Mouse (Mus musculus): ENCODE measurements around the gene Exoc6b.
"Not testable (repeated sequence)": the region's sequence is repeated elsewhere in the genome, so short reads cannot be mapped to it uniquely, and the experiment has no call there.

The Exoc6b gene

GRCm38 (mm10) chr6:85069023-85069985, at the start of gene Exoc6b:
Gene Exoc6b, minus strand, starts transcription at chr6:85069513.
- peak; percentile 81 for DNase-seq

- peak; percentile 34 for DNase-seq
Observed at GRCm38 (mm10) chr6:85117545-85118511, 48.5 kb upstream of the Exoc6b start.

GRCm38 (mm10) chr6:85105033-85105615, 35.8 kb upstream of the Exoc6b start:
- no peak for DNase-seq

- DNase-seq: no peak
Observed at GRCm38 (mm10) chr6:85103321-85103720, 34.0 kb upstream of the Exoc6b start.

- no peak for DNase-seq
Observed at GRCm38 (mm10) chr6:85096441-85096840, 27.1 kb upstream of the Exoc6b start.

- no peak for DNase-seq
Observed at GRCm38 (mm10) chr6:85087425-85087824, 18.1 kb upstream of the Exoc6b start.

- no peak for DNase-seq
Observed at GRCm38 (mm10) chr6:85086645-85087044, 17.3 kb upstream of the Exoc6b start.

- not testable (repeated sequence) for DNase-seq
Observed at GRCm38 (mm10) chr6:85076179-85076720, 6.9 kb upstream of the Exoc6b start.

GRCm38 (mm10) chr6:85074996-85075395, 5.7 kb upstream of the Exoc6b start:
- DNase-seq: no peak

GRCm38 (mm10) chr6:85068322-85069022, 841 bp downstream of the Exoc6b start:
- peak; percentile 5 for DNase-seq

- no peak for DNase-seq
Observed at GRCm38 (mm10) chr6:85057641-85058040, 11.7 kb downstream of the Exoc6b start.

GRCm38 (mm10) chr6:85051109-85051508, 18.2 kb downstream of the Exoc6b start:
- DNase-seq: no peak

- DNase-seq: no peak
Observed at GRCm38 (mm10) chr6:85046531-85046930, 22.8 kb downstream of the Exoc6b start.

GRCm38 (mm10) chr6:85044621-85045152, 24.6 kb downstream of the Exoc6b start:
- DNase-seq: no peak

- peak; percentile 38 for DNase-seq
Observed at GRCm38 (mm10) chr6:85037677-85038076, 31.6 kb downstream of the Exoc6b start.

- no peak for DNase-seq
Observed at GRCm38 (mm10) chr6:85029671-85030070, 39.6 kb downstream of the Exoc6b start.

- DNase-seq: no peak
Observed at GRCm38 (mm10) chr6:85024403-85024802, 44.9 kb downstream of the Exoc6b start.

- no peak for DNase-seq
Observed at GRCm38 (mm10) chr6:85017011-85017410, 52.3 kb downstream of the Exoc6b start.

- no peak for DNase-seq
Observed at GRCm38 (mm10) chr6:85013906-85014305, 55.4 kb downstream of the Exoc6b start.

- no peak for DNase-seq
Observed at GRCm38 (mm10) chr6:85010397-85010796, 58.9 kb downstream of the Exoc6b start.

- no peak for DNase-seq
Observed at GRCm38 (mm10) chr6:84995418-84995817, 73.9 kb downstream of the Exoc6b start.

- DNase-seq: peak; percentile 9
Observed at GRCm38 (mm10) chr6:84976563-84976971, 92.7 kb downstream of the Exoc6b start.
